Mouse (Mus musculus): ENCODE results near the gene Olfr883. TPM values are rescaled to one million over a fixed set of nuclear protein-coding genes. Genes with fewer than 3 reads are reported as not detected.

Gene Olfr883
- not detected in 2 replicates for polyA plus RNA-seq (2015; fragmentation: Nextera tagmentation; extraction: Ambion mirVana)

DNA sequence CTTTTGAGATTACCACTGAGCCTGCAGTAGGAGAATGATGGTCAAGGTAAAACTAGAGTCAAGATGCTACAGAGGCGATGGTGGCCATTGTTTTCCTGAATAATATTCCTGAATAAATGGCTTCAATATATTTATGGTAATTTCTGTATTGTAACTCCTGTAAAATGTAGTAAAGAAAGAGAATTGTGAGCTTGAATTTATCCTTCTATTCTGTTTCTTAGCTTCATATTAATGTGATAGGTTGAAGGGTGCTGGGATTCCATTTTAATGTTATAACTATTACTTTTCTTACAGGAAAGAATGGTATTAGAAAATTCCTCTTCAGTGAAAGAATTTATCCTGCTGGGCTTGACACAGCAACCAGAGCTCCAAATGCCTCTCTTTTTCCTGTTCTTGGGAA, at the start of gene Olfr883:
TSS of gene Olfr883 (plus strand) at position 301 of the 400 bp plus-strand sequence.
- 46% methylated on average over 1 of the region's 1 CpGs for WGBS (ENCODE audit: insufficient replicate concordance)
- H3K27me3 ChIP-seq (ENCODE audit: control insufficient read depth, insufficient read depth, low read depth, low read length), result no peaks in the 10 kb centered on the region
- no peak within 1 kb of the TSS for H3K4me3 ChIP-seq (ENCODE audit: low read depth, low read length)
- ATAC-seq (ENCODE audit: low read depth), result no peak
- H3K36me3 ChIP-seq (ENCODE audit: control insufficient read depth, insufficient read depth), result no peaks in the 10 kb centered on the region
- no peak within 1 kb of the TSS for H3K9ac ChIP-seq (ENCODE audit: low read depth, low read length)
- no peaks in the 10 kb centered on the region for H3K4me1 ChIP-seq (ENCODE audit: control insufficient read depth, low read depth, low read length)
- H3K27ac ChIP-seq (ENCODE audit: low read length), result no peak within 1 kb of the TSS
- no peak within 1 kb of the TSS for H3K4me2 ChIP-seq (ENCODE audit: low read depth, low read length)
- H3K9me3 ChIP-seq (replicated peaks; ENCODE audit: control insufficient read depth, low read length), result no peaks in the 10 kb centered on the region

DNA sequence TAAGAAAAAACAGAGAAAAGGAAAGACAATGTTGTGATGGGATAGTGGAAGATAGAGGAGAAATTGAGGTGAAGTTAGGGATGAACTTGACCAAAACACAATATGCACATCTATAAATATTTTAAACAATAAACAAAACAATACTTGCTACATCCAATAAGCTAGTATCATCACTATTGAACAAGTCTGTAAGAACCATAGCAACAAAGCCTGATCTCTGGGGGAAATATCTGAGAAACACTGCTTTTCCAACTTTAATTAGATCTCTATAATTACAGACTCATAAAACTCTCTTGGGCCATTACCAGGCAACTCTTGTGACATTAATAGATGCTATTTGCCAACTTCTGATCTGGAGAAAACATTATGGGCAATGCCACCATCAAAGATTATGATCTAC, 34.1 kb upstream of the Olfr883 start, which contains the start of gene Olfr881:
TSS of gene Olfr881 (plus strand) at position 301 of the 400 bp plus-strand sequence.
- Histone ChIP-seq H3K27ac (ENCODE audit: low read length) (no peak within 1 kb of the TSS), H3K36me3 (ENCODE audit: control insufficient read depth, insufficient read depth) (no peaks in the 10 kb centered on the region), H3K9me3 (replicated peaks; ENCODE audit: control insufficient read depth, low read length) (no peaks in the 10 kb centered on the region), H3K4me1 (ENCODE audit: control insufficient read depth, low read depth, low read length) (no peaks in the 10 kb centered on the region), H3K4me3 (ENCODE audit: low read depth, low read length) (no peak within 1 kb of the TSS), H3K4me2 (ENCODE audit: low read depth, low read length) (no peak within 1 kb of the TSS), H3K27me3 (ENCODE audit: control insufficient read depth, insufficient read depth, low read depth, low read length) (no peaks in the 10 kb centered on the region), H3K9ac (ENCODE audit: low read depth, low read length) (no peak within 1 kb of the TSS)
- no peak for ATAC-seq (ENCODE audit: low read depth)

DNA sequence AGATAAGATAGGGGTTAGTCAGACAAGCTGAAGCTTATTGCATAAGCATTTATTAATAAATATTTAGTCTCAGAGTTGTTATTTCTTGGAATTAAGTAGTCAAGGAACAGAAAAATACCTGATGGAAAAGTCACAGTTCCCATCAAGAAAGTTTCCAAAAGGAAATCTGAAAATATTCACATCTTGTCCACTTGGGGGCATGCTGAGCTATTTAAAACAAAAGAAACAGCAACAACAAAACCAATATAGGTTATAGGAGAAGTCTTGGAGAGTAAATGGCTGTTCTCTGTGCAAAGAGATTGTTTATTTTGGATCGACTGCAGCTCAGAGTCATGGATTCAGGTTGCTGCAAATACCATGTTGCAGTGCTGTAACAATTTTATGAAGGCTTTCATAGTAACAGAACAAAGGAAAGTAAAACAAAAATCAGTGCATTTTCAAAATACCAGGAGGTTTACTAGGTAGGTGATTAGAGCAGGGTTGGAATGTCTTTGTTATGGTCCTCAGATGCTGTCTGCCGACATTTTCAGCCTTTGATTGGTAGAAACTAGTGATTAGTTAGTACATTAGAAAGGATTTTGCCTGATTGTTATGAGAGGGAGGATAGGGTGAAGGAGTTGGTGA, 26.9 kb upstream of the Olfr883 start:
- no peaks in the 10 kb centered on the region for H3K4me1 ChIP-seq (ENCODE audit: control insufficient read depth, low read depth, low read length)
- H3K4me2 ChIP-seq (ENCODE audit: low read depth, low read length), result no peak overlapping the region
- no peak overlapping the region for H3K4me3 ChIP-seq (ENCODE audit: low read depth, low read length)
- H3K27me3 ChIP-seq (ENCODE audit: control insufficient read depth, insufficient read depth, low read depth, low read length), result no peaks in the 10 kb centered on the region
- H3K36me3 ChIP-seq (ENCODE audit: control insufficient read depth, insufficient read depth), result no peaks in the 10 kb centered on the region
- no peak for ATAC-seq (ENCODE audit: low read depth)
- WGBS (ENCODE audit: insufficient replicate concordance), result 26% methylated on average over 2 of the region's 2 CpGs
- H3K9me3 ChIP-seq (replicated peaks; ENCODE audit: control insufficient read depth, low read length), result no peaks in the 10 kb centered on the region
- no peak overlapping the region for H3K27ac ChIP-seq (ENCODE audit: low read length)
- no peak overlapping the region for H3K9ac ChIP-seq (ENCODE audit: low read depth, low read length)

DNA sequence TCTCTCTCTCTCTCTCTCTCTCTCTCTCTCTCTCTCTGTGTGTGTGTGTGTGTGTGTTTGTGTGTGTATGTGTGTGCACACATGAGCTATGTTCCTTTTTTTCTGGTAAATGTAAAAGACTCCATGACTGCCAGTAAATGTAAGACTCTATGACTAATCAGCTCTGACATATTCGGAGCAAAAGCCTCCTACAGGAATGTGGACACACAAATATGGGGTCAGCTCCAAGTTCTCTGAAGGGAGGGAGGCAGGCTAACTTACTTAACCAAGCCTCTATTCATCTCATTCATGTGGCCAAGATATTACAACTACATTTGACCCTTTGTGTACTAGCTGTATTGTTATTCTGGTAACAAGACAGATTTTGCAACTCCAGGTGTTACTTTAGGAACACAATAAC, 25.6 kb upstream of the Olfr883 start:
- ATAC-seq (ENCODE audit: low read depth), result no peak
- H3K27ac ChIP-seq (ENCODE audit: low read length), result no peak overlapping the region
- H3K4me2 ChIP-seq (ENCODE audit: low read depth, low read length), result no peak overlapping the region
- no peaks in the 10 kb centered on the region for H3K27me3 ChIP-seq (ENCODE audit: control insufficient read depth, insufficient read depth, low read depth, low read length)
- no peaks in the 10 kb centered on the region for H3K36me3 ChIP-seq (ENCODE audit: control insufficient read depth, insufficient read depth)
- WGBS (ENCODE audit: insufficient replicate concordance), result 30% methylated on average over 1 of the region's 1 CpGs
- no peak overlapping the region for H3K9ac ChIP-seq (ENCODE audit: low read depth, low read length)
- no peak overlapping the region for H3K4me3 ChIP-seq (ENCODE audit: low read depth, low read length)
- no peaks in the 10 kb centered on the region for H3K9me3 ChIP-seq (replicated peaks; ENCODE audit: control insufficient read depth, low read length)
- H3K4me1 ChIP-seq (ENCODE audit: control insufficient read depth, low read depth, low read length), result no peaks in the 10 kb centered on the region

DNA sequence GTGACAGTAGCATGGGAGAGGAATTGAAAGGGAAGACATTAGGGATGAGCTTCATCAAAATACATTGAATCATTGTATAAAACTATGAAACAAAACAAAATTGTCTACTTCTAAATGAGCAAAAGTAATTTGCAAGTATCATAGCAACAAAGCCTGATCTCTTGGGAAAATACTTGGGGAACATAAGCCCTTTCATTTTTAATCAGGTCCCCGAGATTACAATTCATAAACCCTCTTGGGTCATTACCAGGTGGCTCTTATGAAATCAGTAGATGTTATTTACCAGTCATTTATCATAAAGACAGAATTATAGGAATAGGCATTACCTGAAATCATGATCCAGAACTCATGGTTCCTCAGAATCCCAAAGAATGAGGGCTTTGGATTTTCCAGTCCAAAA, 20.6 kb downstream of the Olfr883 start, which contains the start of gene Olfr884:
TSS of gene Olfr884 (plus strand) at position 301 of the 400 bp plus-strand sequence.
- Histone ChIP-seq H3K27ac (ENCODE audit: low read length) (no peak within 1 kb of the TSS), H3K4me3 (ENCODE audit: low read depth, low read length) (no peak within 1 kb of the TSS), H3K9ac (ENCODE audit: low read depth, low read length) (no peak within 1 kb of the TSS), H3K9me3 (replicated peaks; ENCODE audit: control insufficient read depth, low read length) (no peaks in the 10 kb centered on the region), H3K4me1 (ENCODE audit: control insufficient read depth, low read depth, low read length) (no peaks in the 10 kb centered on the region), H3K36me3 (ENCODE audit: control insufficient read depth, insufficient read depth) (no peaks in the 10 kb centered on the region), H3K4me2 (ENCODE audit: low read depth, low read length) (no peak within 1 kb of the TSS), H3K27me3 (ENCODE audit: control insufficient read depth, insufficient read depth, low read depth, low read length) (no peaks in the 10 kb centered on the region)
- 31% methylated on average over 1 of the region's 1 CpGs for WGBS (ENCODE audit: insufficient replicate concordance)
- ATAC-seq (ENCODE audit: low read depth), result no peak

DNA sequence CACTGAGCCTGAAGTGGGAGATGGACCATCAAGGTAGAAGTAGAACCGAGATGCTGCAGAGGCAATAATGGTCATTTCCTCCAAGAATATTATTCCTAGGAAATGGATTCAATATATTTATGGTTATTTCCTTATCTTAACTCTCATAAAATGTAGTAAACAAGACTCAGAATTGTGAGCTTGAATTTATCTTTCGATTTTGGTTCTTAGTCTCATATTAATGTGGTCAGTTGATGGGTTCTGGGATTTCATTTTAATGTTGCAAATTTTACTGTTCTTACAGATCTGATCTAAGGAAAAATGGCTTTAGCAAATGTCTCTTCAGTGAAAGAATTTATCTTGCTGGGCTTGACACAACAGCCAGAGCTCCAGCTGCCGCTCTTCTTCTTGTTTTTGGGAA, 35.4 kb downstream of the Olfr883 start, which contains the start of gene Olfr885:
TSS of gene Olfr885 (plus strand) at position 301 of the 400 bp plus-strand sequence.
- Histone ChIP-seq H3K4me2 (ENCODE audit: low read depth, low read length) (no peak within 1 kb of the TSS), H3K4me3 (ENCODE audit: low read depth, low read length) (no peak within 1 kb of the TSS), H3K9me3 (replicated peaks; ENCODE audit: control insufficient read depth, low read length) (no peaks in the 10 kb centered on the region), H3K9ac (ENCODE audit: low read depth, low read length) (no peak within 1 kb of the TSS), H3K27ac (ENCODE audit: low read length) (no peak within 1 kb of the TSS), H3K4me1 (ENCODE audit: control insufficient read depth, low read depth, low read length) (no peaks in the 10 kb centered on the region), H3K27me3 (ENCODE audit: control insufficient read depth, insufficient read depth, low read depth, low read length) (no peaks in the 10 kb centered on the region), H3K36me3 (ENCODE audit: control insufficient read depth, insufficient read depth) (no peaks in the 10 kb centered on the region)
- 57% methylated on average over 3 of the region's 3 CpGs for WGBS (ENCODE audit: insufficient replicate concordance)
- no peak for ATAC-seq (ENCODE audit: low read depth)

Other genes with a start within 250 kb of the Olfr883 start
- not detected in 2 replicates for gene Olfr876, start 222.8 kb upstream of the Olfr883 start, polyA plus RNA-seq (2015; fragmentation: Nextera tagmentation; extraction: Ambion mirVana)
- gene Olfr877, start 171.5 kb upstream of the Olfr883 start, polyA plus RNA-seq (2015; fragmentation: Nextera tagmentation; extraction: Ambion mirVana), result not detected in 2 replicates
- gene Olfr145, start 129.1 kb upstream of the Olfr883 start, polyA plus RNA-seq (2015; fragmentation: Nextera tagmentation; extraction: Ambion mirVana), result not detected in 2 replicates
- not detected in 2 replicates for gene Olfr878, start 108.0 kb upstream of the Olfr883 start, polyA plus RNA-seq (2015; fragmentation: Nextera tagmentation; extraction: Ambion mirVana)
- not detected in 2 replicates for gene Olfr881, start 34.0 kb upstream of the Olfr883 start, polyA plus RNA-seq (2015; fragmentation: Nextera tagmentation; extraction: Ambion mirVana)
- not detected in 2 replicates for gene Olfr884, start 20.7 kb downstream of the Olfr883 start, polyA plus RNA-seq (2015; fragmentation: Nextera tagmentation; extraction: Ambion mirVana)
- gene Olfr885, start 35.5 kb downstream of the Olfr883 start, polyA plus RNA-seq (2015; fragmentation: Nextera tagmentation; extraction: Ambion mirVana), result not detected in 2 replicates
- not detected in 2 replicates for gene Olfr887, start 58.3 kb downstream of the Olfr883 start, polyA plus RNA-seq (2015; fragmentation: Nextera tagmentation; extraction: Ambion mirVana)
- not detected in 2 replicates for gene Olfr888, start 82.3 kb downstream of the Olfr883 start, polyA plus RNA-seq (2015; fragmentation: Nextera tagmentation; extraction: Ambion mirVana)
- gene Olfr889, start 89.4 kb downstream of the Olfr883 start, polyA plus RNA-seq (2015; fragmentation: Nextera tagmentation; extraction: Ambion mirVana), result 0.06 and 0.12 TPM in 2 replicates
- not detected in 2 replicates for gene Olfr890, start 116.7 kb downstream of the Olfr883 start, polyA plus RNA-seq (2015; fragmentation: Nextera tagmentation; extraction: Ambion mirVana)
- not detected in 2 replicates for gene Olfr891, start 155.0 kb downstream of the Olfr883 start, polyA plus RNA-seq (2015; fragmentation: Nextera tagmentation; extraction: Ambion mirVana)
- gene Olfr893, start 182.6 kb downstream of the Olfr883 start, polyA plus RNA-seq (2015; fragmentation: Nextera tagmentation; extraction: Ambion mirVana), result not detected in 2 replicates
- gene Olfr894, start 192.2 kb downstream of the Olfr883 start, polyA plus RNA-seq (2015; fragmentation: Nextera tagmentation; extraction: Ambion mirVana), result not detected in 2 replicates
- not detected in 2 replicates for gene Olfr143, start 227.0 kb downstream of the Olfr883 start, polyA plus RNA-seq (2015; fragmentation: Nextera tagmentation; extraction: Ambion mirVana)
- gene Olfr895, start 242.0 kb downstream of the Olfr883 start, polyA plus RNA-seq (2015; fragmentation: Nextera tagmentation; extraction: Ambion mirVana), result not detected in 2 replicates

Data from liver, embryonic 16.5 days (tissue).